In the genomic region with DNA sequence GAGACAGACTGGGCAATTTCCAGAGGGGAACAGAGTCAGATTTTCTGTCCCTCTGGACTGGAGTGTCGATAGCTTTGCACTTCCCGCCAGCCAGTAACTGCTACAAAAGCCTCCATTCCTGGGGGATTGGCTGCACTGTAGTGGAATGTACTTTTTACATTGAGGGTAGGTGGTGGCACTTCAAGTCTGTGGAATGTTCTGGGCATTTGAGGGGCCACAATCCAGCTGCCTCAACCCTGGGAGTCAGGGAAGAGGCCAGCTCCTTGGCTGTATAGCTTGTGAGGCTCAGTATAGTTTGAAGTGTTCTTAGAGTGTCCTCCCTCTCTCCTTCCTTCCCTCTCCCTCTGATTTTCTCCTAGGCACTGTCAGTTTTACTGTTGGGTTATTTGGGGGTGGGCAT, we compare ENCODE assay signal across 20 mouse cellular contexts. TPM values are rescaled to one million over a fixed set of nuclear protein-coding genes. Genes with fewer than 3 reads are reported as not detected.
"Had no signal": no experiment of that assay in that cellular context is flagged by ENCODE, and none has a peak within 500 bp of the region (broad histone marks: within the 10 kb centered on the region; RNA-seq: fewer than 3 reads in every experiment).

No protein-coding gene starts in this region.

- ATAC-seq: liver, postnatal 0 days; midbrain, embryonic 13.5 days; midbrain, embryonic 16.5 days had no signal

- H3K9me3 ChIP-seq: limb, embryonic 12.5 days; limb, embryonic 15.5 days; lung, embryonic 15.5 days; megakaryocyte, embryonic 14.5 days; midbrain, embryonic 10.5 days; midbrain, embryonic 13.5 days; neural tube, embryonic 13.5 days had no signal

- H3K9ac ChIP-seq: limb, embryonic 12.5 days; limb, embryonic 15.5 days; liver, embryonic 14.5 days; liver, postnatal 0 days; lung, embryonic 15.5 days; midbrain, embryonic 13.5 days; neural tube, embryonic 13.5 days had no signal

- DNase-seq: kidney, adult 18-20 months; kidney, adult 9 months; kidney, postnatal 14 days; kidney, postnatal 4 days; left cerebral cortex, postnatal 4 days; liver, postnatal 0 days; retina, postnatal 1 day; right cerebral cortex, postnatal 25 days; thymus, postnatal 36 days had no signal

- H3K4me2 ChIP-seq: limb, embryonic 12.5 days; limb, embryonic 15.5 days; liver, embryonic 11.5 days; lung, embryonic 15.5 days; midbrain, embryonic 13.5 days; neural tube, embryonic 13.5 days had no signal

- H3K4me1 ChIP-seq: lung, embryonic 15.5 days; megakaryocyte, embryonic 14.5 days had no signal

- H3K36me3 ChIP-seq: limb, embryonic 12.5 days; limb, embryonic 15.5 days; lung, embryonic 15.5 days; midbrain, embryonic 10.5 days; midbrain, embryonic 13.5 days; neural tube, embryonic 13.5 days had no signal

- H3K27ac ChIP-seq: limb, embryonic 12.5 days; limb, embryonic 15.5 days; liver, embryonic 14.5 days; lung, embryonic 15.5 days; midbrain, embryonic 10.5 days; midbrain, embryonic 13.5 days; neural tube, embryonic 13.5 days had no signal

- H3K4me3 ChIP-seq: limb, embryonic 12.5 days; limb, embryonic 15.5 days; lung, embryonic 15.5 days; megakaryocyte, embryonic 14.5 days; midbrain, embryonic 10.5 days; midbrain, embryonic 13.5 days; myocyte; neural tube, embryonic 13.5 days had no signal

RNA-seq across cellular contexts. Expression of a gene that starts 5.0 kb away (rescaled TPM):
- polyA plus RNA-seq: limb, embryonic 12.5 days had no signal
